Comparison of ENCODE assay signal across 12 mouse cellular contexts in genomic region chr12:81018516-81019279, GRCm38 (mm10). TPM values are rescaled to one million over a fixed set of nuclear protein-coding genes. Genes with fewer than 3 reads are reported as not detected.
DNase-seq lines count a peak whose midpoint lies in the region; ATAC-seq and TF ChIP-seq lines count a peak whose summit lies in the region.
"Had no signal": no experiment of that assay in that cellular context is flagged by ENCODE, and none has a peak within 500 bp of the region (broad histone marks: within the 10 kb centered on the region; RNA-seq: fewer than 3 reads in every experiment).

No protein-coding gene starts in this region.

- H3K9me3 ChIP-seq in lung, embryonic 14.5 days (ENCODE audit: low read depth, low read length) = no peaks in the 10 kb centered on the region
- H3K9me3 ChIP-seq in MEL (replicated peaks; ENCODE audit: insufficient read depth, low read length) = no peaks in the 10 kb centered on the region
- no peaks in the 10 kb centered on the region for H3K9me3 ChIP-seq in megakaryocyte, embryonic 14.5 days

- TF ChIP-seq EP300 in MEL (IDR thresholded peaks at IDR 0.05; ENCODE audit: low read depth in 1 of 2, low read length in 2 of 2) = 0 out of 4 replicates have a peak, but pooled peaks of 1 of the 2 experiments have one; percentile 7

- no peak for DNase-seq in lung, embryonic 14.5 days
- no peak for DNase-seq in lung, adult 18-20 months
- peak; percentile 63 for DNase-seq in MEL (ENCODE audit: low read depth, low spot score)
- DNase-seq in embryo, embryonic 9.5 days (ENCODE audit: extremely low spot score) = no peak
- no peak for DNase-seq in adrenal gland, postnatal 14 days
- no peak for DNase-seq in right cerebral cortex, postnatal 36 days (ENCODE audit: low spot score in 2 of 2)

- H3K27me3 ChIP-seq in lung, embryonic 14.5 days (ENCODE audit: insufficient read depth, low read length) = no peaks in the 10 kb centered on the region
- no peaks in the 10 kb centered on the region for H3K27me3 ChIP-seq in MEL (ENCODE audit: control insufficient read depth in 1 of 2, insufficient read depth in 2 of 2, low read length in 2 of 2)
- H3K27me3 ChIP-seq in megakaryocyte, embryonic 14.5 days (replicated peaks) = peaks cover under 1% of the 10 kb centered on the region

- ATAC-seq in lung, embryonic 14.5 days (ENCODE audit: insufficient read depth) = no peak
- ATAC-seq in erythroid progenitor cell, adult 5-6 weeks (replicated peaks; ENCODE audit: low FRiP score, poor library complexity, severe bottlenecking) = peak; percentile 41; the same call in 1 of the 2 replicates

- H3K36me3 ChIP-seq in lung, embryonic 14.5 days (ENCODE audit: insufficient read depth) = no peaks in the 10 kb centered on the region
- H3K36me3 ChIP-seq in MEL (ENCODE audit: control insufficient read depth in 1 of 2, insufficient read depth in 2 of 2, low read length in 2 of 2) = peaks cover 6 to 8% of the 10 kb centered on the region in 2 experiments
- H3K36me3 ChIP-seq in megakaryocyte, embryonic 14.5 days (replicated peaks; ENCODE audit: low read length) = no peaks in the 10 kb centered on the region

- no peak for TF ChIP-seq RAD21 in MEL (IDR thresholded peaks at IDR 0.05; ENCODE audit: low read depth, low read length)

- H3K4me3 ChIP-seq in lung, embryonic 14.5 days (ENCODE audit: low read depth, low read length) = 0 out of 2 replicates have a peak overlapping the region, but pooled peaks have one; percentile 6
- H3K4me3 ChIP-seq in MEL (ENCODE audit: control insufficient read depth in 1 of 2, insufficient read depth in 1 of 2, low read depth in 2 of 2, low read length in 2 of 2) = peak overlapping the region; percentile 73 to 89
- peak overlapping the region; percentile 62 for H3K4me3 ChIP-seq in megakaryocyte, embryonic 14.5 days (replicated peaks)

- H3K4me1 ChIP-seq in lung, embryonic 14.5 days (ENCODE audit: insufficient read depth) = no peaks in the 10 kb centered on the region
- peaks cover 4 to 9% of the 10 kb centered on the region in 2 experiments; a peak in 3 of 4 replicates for H3K4me1 ChIP-seq in MEL (ENCODE audit: control insufficient read depth in 1 of 2, insufficient read depth in 2 of 2, low read length in 2 of 2)
- no peaks in the 10 kb centered on the region for H3K4me1 ChIP-seq in megakaryocyte, embryonic 14.5 days

- TF ChIP-seq CTCF in lung, embryonic 14.5 days (IDR thresholded peaks at IDR 0.05; ENCODE audit: low read depth) = no peak
- no peak for TF ChIP-seq CTCF in MEL (IDR thresholded peaks at IDR 0.05 in 2 of 3, conservative IDR thresholded peaks at IDR 0.05 in 1 of 3; ENCODE audit: control insufficient read depth in 1 of 3, insufficient read depth in 1 of 3, low read depth in 2 of 3, low read length in 3 of 3, poor library complexity in 1 of 3, severe bottlenecking in 1 of 3)

- peaks cover 38% of the 10 kb centered on the region for H3K79me2 ChIP-seq in MEL (ENCODE audit: control insufficient read depth, insufficient read depth, low read length, poor library complexity)

- no peak overlapping the region for H3K9ac ChIP-seq in lung, embryonic 14.5 days
- H3K9ac ChIP-seq in MEL (ENCODE audit: control insufficient read depth, low read depth, low read length, poor library complexity, severe bottlenecking) = peak overlapping the region; percentile 96

- H3K4me2 ChIP-seq in lung, embryonic 14.5 days = no peak overlapping the region

- 71% methylated on average over 20 of the region's 20 CpGs for WGBS in lung, embryonic 14.5 days

- no peak overlapping the region for H3K27ac ChIP-seq in lung, embryonic 14.5 days (ENCODE audit: low read depth)
- H3K27ac ChIP-seq in MEL (ENCODE audit: control insufficient read depth, low read depth, low read length) = peak overlapping the region; percentile 97
- H3K27ac ChIP-seq: kidney, postnatal 0 days had no signal

- TF ChIP-seq POLR2A in MEL (IDR thresholded peaks at IDR 0.05; ENCODE audit: control insufficient read depth in 1 of 2, insufficient read depth in 1 of 2, low read depth in 1 of 2, low read length in 2 of 2, poor library complexity in 1 of 2) = peak; percentile 47 to 73; a peak in 2 of 4 replicates

TF ChIP-seq in MEL, 35 proteins besides CTCF, POLR2A, EP300 and RAD21:
- 0 out of 2 replicates have a peak, but pooled peaks have one; percentile 28 for TF ChIP-seq TCF12 (IDR thresholded peaks at IDR 0.05; ENCODE audit: low read depth, low read length)
- TF ChIP-seq ZMIZ1 (IDR thresholded peaks at IDR 0.05; ENCODE audit: low read depth, low read length) = 0 out of 2 replicates have a peak, but pooled peaks have one; percentile 69
- TF ChIP-seq ETS1 (IDR thresholded peaks at IDR 0.05; ENCODE audit: low read depth, low read length) = 0 out of 2 replicates have a peak, but pooled peaks have one; percentile 13
- no peak for TF ChIP-seq NRF1 (IDR thresholded peaks at IDR 0.05; ENCODE audit: insufficient read depth, low read depth, low read length, poor library complexity, severe bottlenecking)
- TF ChIP-seq SIN3A (IDR thresholded peaks at IDR 0.05; ENCODE audit: low read length) = no peak
- no peak for TF ChIP-seq HCFC1 (IDR thresholded peaks at IDR 0.05; ENCODE audit: low read depth, low read length)
- TF ChIP-seq MEF2A (IDR thresholded peaks at IDR 0.05; ENCODE audit: extremely low read depth, insufficient replicate concordance, low read depth, low read length, poor library complexity, severe bottlenecking) = no peak
- peak; percentile 70 for TF ChIP-seq MXI1 (IDR thresholded peaks at IDR 0.05; ENCODE audit: low read depth, low read length)
- TF ChIP-seq ZC3H11A (IDR thresholded peaks at IDR 0.05; ENCODE audit: low read depth, low read length) = no peak
- no peak for TF ChIP-seq RCOR1 (IDR thresholded peaks at IDR 0.05; ENCODE audit: low read depth, low read length)
- peak; percentile 37; the same call in 1 of the 2 replicates for TF ChIP-seq POLR2AphosphoS2 (IDR thresholded peaks at IDR 0.05; ENCODE audit: low read length)
- TF ChIP-seq NELFE (IDR thresholded peaks at IDR 0.05; ENCODE audit: low read depth, low read length) = no peak; the same call in none of the 2 replicates
- no peak for TF ChIP-seq JUND (IDR thresholded peaks at IDR 0.05; ENCODE audit: low read depth, low read length)
- TF ChIP-seq MAZ (IDR thresholded peaks at IDR 0.05; ENCODE audit: low read depth, low read length) = 0 out of 2 replicates have a peak, but pooled peaks have one; percentile 44
- TF ChIP-seq CHD1 (IDR thresholded peaks at IDR 0.05; ENCODE audit: low read depth, low read length) = peak; percentile 33; the same call in 1 of the 2 replicates
- TF ChIP-seq E2F4 (IDR thresholded peaks at IDR 0.05; ENCODE audit: borderline replicate concordance, low read depth, low read length) = no peak
- TF ChIP-seq UBTF (IDR thresholded peaks at IDR 0.05; ENCODE audit: borderline replicate concordance, insufficient read depth, low read depth, low read length) = no peak
TF ChIP-seq in MEL: peak in this region for 7.

RNA-seq across cellular contexts. Expression of gene Smoc1, which starts 7.9 kb away (rescaled TPM):
- polyA plus RNA-seq in lung, embryonic 14.5 days (2014; fragmentation: Nextera tagmentation; extraction: Ambion mirVana) = 0.55 and 0.63 TPM in 2 replicates
- 18.8 and 22.4 TPM in 2 replicates for total RNA-seq in MEL (2012; rRNA removed)
- 10 to 100 TPM in 1 of 2 experiments, not detected in 1; 23.3 TPM for polyA plus RNA-seq in MEL (2012; ENCODE audit: insufficient read depth in 1 of 2, insufficient read length in 2 of 2, low read depth in 1 of 2, low replicate concordance in 2 of 2, missing spikeins in 1 of 2)
- not detected in 2 replicates for total RNA-seq in erythroid progenitor cell, adult 5-6 weeks (2015; ENCODE audit: low replicate concordance)
- total RNA-seq in erythroid progenitor cell, adult 5-6 weeks (2017; ENCODE audit: low replicate concordance) = 0.77 and 1.1 TPM in 2 replicates
- polyA plus RNA-seq in megakaryocyte, embryonic 14.5 days (2012; ENCODE audit: insufficient read depth, low replicate concordance) = 0.09 TPM in 1 of 2 replicates, not detected in the other
- total RNA-seq in adrenal gland, postnatal 14 days (2021) = 37.3 and 54.7 TPM in 2 replicates

RNA-seq across cellular contexts. Expression of gene Slc10a1, which starts 50.2 kb away (rescaled TPM):
- polyA plus RNA-seq in lung, embryonic 14.5 days (2014; fragmentation: Nextera tagmentation; extraction: Ambion mirVana) = 0.53 and 1.0 TPM in 2 replicates
- 0.12 TPM in 1 of 2 replicates, not detected in the other for total RNA-seq in MEL (2012; rRNA removed)
- polyA plus RNA-seq in MEL (2012; ENCODE audit: insufficient read depth in 1 of 2, insufficient read length in 2 of 2, low read depth in 1 of 2, low replicate concordance in 2 of 2, missing spikeins in 1 of 2) = under 1 TPM in 1 of 2 experiments, not detected in 1; 0.18 TPM
- not detected in 2 replicates for total RNA-seq in erythroid progenitor cell, adult 5-6 weeks (2015; ENCODE audit: low replicate concordance)
- 0.64 TPM in 1 of 2 replicates, not detected in the other for total RNA-seq in erythroid progenitor cell, adult 5-6 weeks (2017; ENCODE audit: low replicate concordance)
- not detected in 2 replicates for polyA plus RNA-seq in megakaryocyte, embryonic 14.5 days (2012; ENCODE audit: insufficient read depth, low replicate concordance)
- total RNA-seq in adrenal gland, postnatal 14 days (2021) = 3.0 and 59.5 TPM in 2 replicates
- total RNA-seq: left cerebral cortex, postnatal 36 days; midbrain, postnatal 0 days had no signal
- polyA plus RNA-seq: cortical plate, adult 2 months had no signal

Comparison
In these comparisons a context has a peak if more than half of its experiments do, and no peak if none do; other contexts are left out.
1. H3K4me3 ChIP-seq: peak in every context shown above with its lines; median percentile 81 in MEL; 62 in megakaryocyte, embryonic 14.5 days; 6 in lung, embryonic 14.5 days.